Mouse (Mus musculus): ENCODE data around the gene Kcnip4.

Kcnip4 gene

DNA sequence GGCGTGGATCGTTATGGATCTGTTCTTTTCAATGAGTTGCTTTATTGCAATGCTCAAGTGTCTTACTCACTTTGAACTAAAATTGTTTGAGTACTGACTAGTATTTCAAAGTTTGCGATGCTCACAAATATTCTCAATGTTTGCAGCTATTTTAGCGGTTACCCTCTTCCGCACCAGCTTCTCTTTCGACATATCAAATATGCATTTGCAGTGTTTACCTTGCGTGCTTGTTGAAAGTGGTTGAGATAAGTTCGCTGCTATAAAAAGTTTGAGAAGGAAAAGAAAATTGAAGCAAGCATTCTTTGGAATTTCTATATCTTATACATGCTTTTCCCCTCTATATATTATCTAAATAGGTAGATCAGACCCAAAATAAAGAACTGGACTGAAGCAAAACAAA lies 634.5 kb downstream of the Kcnip4 start:
- no peak for DNase-seq (ENCODE audit: low read depth, low spot score)

DNA sequence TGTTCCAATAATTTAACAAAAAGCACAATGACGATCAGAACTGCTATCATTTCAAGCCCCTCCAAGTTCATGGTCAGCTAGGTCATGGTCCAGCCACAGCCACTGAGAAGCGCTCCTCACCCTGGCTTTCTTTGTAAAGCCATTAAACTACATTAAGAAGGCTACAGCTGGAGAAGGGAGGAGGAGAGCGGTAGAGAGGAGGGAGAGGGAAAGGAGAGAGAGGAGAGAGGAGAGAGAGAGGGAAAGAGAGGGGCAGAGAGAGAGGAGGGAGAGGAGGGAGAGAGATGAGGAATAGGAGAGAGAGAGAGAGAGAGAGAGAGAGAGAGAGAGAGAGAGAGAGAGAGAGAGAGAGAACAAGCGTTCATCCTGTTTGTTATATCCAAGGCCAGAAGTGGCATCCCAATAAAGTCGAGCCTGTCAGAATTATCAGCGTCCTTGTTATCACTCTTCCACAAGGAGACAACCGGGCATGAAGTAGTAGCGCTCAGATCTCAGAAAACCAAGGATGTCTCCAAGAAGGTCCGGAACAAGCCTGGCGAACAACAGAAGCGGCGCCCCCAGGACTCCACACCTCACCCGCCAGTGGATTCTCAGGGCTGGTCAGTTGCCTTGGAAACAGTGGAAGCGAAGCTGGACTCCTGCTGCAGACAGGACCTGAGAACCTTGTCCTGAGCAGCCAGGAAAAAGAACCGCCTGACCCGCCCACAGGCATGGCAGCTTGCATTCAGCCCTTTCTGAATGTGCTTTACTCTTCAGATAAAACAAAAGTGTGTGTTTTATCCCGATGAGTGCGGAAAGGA lies 635.1 kb downstream of the Kcnip4 start:
- DNase-seq (ENCODE audit: low read depth, low spot score), result no peak

DNA sequence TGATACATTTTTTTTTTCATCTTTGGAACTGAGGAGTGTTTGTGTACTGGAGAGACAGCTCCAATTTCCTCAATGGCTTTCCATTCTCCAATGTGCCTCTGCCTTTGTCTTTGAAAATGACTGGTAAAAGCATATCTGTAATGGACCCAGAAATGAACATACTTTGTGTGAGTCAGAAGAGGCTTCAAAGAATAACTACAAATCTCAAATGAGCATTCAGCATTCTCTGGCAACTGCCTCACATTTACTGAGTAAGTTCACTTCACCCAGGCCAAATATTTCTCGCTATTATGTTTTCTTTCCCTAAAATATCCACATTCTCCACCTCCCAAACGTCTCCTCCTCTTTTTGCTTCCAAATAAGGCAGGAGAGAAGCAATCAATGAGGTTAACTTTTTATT lies 646.6 kb downstream of the Kcnip4 start:
- DNase-seq (ENCODE audit: low read depth, low spot score), result no peak

DNA sequence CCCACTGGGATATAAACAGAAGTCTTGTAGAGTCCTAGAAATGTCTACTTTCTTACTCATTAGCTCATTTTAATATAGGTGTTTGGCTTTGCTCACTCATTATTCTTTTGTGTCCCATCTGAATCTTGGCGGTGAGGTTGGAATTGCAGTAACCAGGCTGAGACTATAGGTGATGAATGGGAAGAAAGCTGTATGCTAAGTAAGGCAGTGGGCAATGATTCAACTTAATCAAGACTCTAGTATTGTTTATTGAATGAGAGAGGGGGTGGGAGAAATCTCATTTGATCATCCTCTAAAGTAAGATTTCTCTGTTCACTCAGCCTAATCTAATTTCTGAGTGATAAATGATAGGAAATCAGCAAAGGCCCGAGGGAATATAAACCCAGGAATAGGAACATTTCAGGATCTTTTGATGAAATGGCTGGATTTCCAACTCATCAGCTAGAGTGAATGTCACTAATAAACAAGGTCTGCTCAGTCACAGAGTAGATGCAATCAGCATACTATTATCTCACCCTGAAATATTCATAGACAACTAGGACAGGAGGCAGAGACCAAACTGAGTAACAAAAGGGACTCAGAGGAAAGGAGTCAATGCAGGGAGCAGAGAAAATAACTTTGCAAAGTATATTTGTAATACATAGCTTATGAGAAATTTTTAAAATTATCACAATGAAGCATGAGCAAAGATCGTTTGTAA lies 660.3 kb downstream of the Kcnip4 start:
- no peak for DNase-seq (ENCODE audit: low read depth, low spot score)

DNA sequence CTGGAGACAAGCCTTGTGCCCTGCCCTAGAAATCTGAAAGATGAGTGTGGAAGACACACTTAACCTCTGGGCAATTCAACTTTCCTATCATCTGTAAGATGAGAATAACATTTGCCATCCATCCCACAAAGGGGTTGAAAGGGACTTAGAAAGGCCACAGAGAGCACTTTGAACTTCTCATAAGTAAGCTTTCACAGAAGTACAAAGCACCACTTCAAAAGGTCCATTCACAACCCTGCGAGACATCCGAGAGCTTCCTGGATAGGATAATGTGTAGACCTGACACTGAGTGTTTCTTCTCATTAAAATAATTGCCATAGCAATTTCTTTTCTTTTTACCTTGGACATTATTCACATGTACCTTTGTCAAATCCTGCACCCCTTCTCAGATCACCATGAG lies 683.7 kb downstream of the Kcnip4 start:
- no peak for DNase-seq (ENCODE audit: low read depth, low spot score)

DNA sequence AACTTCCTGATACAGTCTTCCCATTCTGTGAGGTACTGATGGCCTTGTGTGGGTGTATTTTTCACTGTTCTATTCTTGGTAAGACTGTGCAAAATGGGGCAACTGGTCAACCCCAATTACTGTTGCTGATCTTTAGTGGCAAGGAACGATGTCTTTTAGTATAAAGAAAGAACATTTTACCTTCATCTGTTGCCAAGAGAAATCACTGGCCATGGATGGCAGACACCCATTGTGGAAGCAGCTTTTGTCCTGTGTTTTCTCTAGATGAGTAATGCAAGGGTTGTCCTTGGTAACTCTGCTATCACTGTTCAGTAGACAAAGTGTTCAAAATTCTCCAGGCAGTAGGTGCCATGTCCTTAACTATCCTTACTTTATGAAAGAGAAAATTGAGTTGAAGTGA lies 729.2 kb downstream of the Kcnip4 start:
- no peak for DNase-seq (ENCODE audit: low read depth, low spot score)

DNA sequence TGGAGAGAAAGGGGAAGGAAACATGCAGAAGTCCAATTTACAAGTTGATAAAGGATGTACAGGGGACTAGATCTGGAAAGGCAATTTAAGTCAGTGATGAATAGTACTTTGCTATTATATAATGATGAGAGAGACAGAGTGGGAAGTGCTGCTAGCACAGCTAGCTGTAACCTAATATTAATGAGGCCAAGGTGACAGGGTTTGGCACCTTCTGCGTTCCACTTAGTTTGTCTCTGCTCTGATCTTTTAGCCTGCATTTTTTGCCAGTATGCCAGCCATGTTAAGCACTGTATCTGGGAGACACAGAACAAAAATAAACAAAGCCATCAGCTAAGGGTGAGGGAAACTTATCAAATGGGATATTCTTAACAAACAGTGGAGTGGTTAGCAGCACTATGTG lies 745.3 kb downstream of the Kcnip4 start:
- DNase-seq (ENCODE audit: low read depth, low spot score), result no peak

DNA sequence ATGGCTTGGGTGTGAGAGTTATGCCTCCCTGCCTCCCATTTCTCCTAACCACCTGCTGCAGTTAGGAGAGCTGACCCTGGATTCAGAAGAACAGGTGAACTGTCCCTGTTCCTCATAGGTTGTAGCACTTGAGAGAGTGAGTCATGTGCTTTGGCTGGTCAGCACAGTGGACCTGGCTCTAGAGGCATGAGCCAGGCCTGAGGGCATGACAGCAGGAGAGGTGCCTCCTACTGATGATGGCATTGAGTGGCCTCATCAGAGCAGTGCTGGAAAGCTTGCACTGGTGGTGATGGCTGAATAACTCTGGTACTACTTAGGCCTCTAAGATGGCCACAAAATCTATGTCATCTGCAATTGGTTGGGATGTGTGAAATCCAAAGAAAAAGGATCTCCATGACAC lies 776.1 kb downstream of the Kcnip4 start:
- no peak for DNase-seq (ENCODE audit: low read depth, low spot score)

DNA sequence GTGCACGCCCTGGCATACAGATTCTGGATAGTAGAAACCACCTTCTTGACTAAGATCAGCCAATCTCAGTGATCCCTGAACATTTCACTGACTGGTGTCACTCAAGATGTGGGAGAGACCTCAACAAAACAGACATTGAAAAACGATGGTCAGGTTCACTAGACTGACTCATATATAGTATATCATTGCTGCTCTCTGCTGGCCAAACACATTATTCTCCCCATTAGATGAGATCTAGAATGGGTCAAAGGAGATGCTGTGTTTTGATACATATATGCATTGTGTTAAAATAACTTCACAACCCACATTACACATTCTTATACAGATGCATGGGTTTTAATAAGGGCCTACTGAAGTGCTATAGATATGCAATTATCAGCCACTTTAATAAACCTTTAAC lies 787.1 kb downstream of the Kcnip4 start:
- DNase-seq (ENCODE audit: low read depth, low spot score), result peak; percentile 3

DNA sequence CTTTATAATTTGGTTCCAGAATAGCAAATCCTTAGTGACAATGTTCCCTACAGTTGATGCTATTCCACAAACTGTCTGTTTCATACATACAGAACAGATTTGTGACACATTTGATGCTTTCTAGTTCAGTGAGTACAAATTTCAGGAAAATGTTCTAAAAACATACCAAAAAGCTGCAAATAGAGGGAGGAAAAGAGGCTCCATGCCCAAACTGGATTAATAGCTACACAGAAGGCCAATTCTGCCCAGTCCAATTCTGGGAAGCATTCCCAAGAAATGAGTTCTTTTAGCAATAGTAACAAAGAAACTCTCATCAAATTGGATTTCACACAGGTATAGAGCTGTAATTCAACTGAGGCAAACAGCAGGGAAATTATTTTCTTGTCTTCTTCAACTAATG lies 806.5 kb downstream of the Kcnip4 start:
- no peak for DNase-seq (ENCODE audit: low read depth, low spot score)

DNA sequence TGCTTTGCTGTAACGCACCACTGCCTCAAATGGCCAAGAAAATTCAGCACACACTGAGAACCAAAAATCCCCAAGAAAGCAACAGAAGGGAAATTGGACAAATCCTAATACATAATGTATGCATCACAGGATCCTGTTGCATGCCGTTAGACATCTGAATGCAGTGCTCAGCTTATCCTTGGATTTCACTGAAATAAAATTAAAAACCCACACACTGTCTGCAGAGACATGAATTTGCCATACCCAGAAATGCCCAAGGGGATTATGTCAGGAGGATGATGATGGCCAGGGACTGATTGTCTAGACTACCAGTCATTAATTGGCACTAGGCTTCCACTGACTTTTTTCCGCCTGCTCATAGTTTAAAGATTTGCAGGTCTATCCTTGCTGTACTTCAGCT lies 818.7 kb downstream of the Kcnip4 start:
- DNase-seq (ENCODE audit: low read depth, low spot score), result no peak

DNA sequence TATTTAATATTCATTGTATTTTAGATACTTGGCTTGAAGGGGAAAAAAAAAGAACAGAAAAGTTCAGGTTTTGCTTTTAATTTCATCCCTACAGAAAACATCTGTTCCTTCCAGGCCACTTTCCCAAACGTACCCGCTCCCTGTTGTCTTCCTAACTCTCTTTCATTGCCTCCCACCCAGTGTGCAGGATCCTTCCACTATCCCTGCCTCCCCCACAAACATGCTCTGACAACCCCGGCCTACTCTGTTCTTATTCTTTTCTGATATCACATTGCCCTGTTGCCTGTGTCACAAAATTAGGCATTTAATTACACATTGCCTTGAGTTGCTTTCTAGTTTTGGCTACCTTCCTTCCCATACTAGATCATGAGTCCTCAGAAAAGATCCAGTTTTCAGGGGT lies 837.6 kb downstream of the Kcnip4 start:
- no peak for DNase-seq (ENCODE audit: low read depth, low spot score)

DNA sequence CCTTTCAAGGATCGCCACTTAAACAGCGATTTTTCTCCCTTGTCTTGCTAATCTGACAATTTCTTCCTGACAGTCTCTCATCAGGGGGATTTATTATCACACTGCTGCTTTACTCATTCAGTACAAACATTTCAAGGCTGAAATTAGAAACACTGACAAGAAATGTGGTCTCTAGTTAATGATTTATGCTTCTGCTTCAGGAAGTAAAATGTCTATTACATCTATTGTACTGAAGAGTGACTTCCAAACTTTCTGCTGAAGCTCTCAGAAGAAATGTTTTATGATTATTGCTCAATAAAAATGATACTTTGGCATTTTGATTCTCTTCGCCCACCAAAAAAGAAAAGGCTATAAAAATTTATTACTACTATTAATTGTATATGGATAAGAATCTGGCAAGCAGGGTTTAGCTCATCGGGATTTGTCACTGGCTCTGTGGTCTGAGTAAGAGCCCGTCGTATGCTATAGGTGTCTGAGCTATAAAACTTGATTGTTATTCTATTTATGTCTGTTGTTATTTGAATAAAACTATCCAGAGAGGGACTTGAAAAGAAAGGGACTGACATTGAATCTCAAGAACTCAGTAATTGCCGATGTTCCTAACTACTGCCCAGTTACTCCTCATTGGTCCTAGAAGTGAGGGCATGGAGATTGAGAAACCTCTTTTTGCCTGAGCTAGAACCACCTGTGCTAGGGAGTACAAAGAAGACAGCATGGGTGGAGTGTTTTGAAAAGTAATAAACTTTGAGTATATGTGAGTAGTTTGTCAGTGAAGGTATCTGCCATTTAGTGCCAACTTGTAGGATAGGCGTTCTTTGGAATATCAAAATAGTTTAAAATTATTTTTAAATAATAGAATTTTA lies 844.7 kb downstream of the Kcnip4 start:
- no peak for DNase-seq (ENCODE audit: low read depth, low spot score)

DNA sequence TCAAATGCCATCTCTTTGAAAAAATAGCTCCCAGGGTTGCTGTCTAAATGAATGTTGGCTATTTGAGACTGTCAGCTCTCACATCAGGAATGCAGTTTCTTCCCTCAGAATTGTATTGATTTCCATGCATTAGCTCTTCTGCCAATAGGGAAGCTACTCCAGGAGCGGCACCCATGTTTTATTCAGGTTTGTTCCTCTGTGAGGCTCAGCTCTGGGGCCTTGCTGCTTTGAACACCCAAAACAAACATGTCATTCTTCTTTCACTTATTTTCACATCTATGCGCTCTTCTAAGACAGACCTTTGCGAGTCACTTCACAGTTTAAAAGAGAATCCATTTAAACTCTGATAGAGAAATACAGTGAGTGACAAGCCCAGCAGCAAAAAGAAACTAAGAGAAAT lies 862.2 kb downstream of the Kcnip4 start:
- DNase-seq (ENCODE audit: low read depth, low spot score), result no peak

DNA sequence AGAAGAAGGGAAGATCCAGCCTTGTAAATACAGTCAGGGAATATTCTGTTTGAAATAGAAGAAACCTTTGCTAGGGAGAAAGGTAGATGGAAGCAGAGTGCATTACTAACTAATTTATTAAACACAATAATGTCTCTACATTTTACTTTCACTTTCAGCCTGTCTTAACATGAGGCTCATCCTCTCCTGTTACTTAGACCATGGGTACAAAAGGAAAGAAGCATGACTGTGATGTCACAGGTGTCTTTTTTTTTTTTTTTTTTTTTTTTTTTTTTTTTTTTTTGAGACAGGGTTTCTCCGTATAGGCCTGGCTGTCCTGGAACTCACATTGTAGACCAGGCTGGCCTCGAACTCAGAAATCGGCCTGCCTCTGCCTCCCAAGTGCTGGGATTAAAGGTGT lies 864.7 kb downstream of the Kcnip4 start:
- no peak for DNase-seq (ENCODE audit: low read depth, low spot score)

DNA sequence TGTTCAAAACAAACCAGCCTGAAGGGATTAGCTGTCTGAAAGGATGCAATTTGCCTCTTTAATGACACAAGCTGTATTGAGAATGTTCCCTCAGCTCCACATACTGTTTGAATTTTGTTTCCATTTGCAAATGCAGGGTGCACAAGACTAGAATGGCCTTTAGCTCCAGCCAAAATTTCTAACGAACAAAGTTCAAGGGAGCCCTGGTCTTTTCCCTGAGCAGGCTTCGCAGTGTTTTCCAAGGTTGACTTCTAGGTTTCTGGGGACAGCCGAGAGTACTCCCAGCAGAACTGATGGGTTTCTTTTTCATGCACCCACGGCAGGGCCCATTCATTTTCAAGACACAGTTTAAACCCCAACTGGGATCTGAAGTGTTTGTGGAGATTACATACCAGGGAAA lies 874.2 kb downstream of the Kcnip4 start:
- DNase-seq (ENCODE audit: low read depth, low spot score), result no peak

DNA sequence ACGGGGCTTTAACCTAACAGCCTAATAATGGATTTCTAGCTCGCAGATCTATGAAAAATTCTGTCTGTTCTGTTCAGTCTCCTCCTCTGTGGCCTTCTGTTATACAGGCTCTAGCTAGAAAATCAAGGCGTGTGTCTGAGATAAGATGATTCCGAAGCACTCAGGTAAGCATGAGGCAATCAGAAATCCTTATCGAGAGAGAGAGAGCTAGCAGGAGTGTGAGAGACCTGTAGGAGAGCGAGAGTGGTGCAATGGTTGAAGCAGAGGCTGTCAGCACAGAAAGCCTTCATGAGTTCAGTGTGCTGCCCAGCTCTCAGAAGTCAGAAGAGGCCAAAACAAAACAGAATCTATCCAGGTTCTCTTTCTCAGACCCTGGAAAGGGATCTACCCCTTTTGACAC lies 888.0 kb downstream of the Kcnip4 start:
- no peak for DNase-seq (ENCODE audit: low read depth, low spot score)

DNA sequence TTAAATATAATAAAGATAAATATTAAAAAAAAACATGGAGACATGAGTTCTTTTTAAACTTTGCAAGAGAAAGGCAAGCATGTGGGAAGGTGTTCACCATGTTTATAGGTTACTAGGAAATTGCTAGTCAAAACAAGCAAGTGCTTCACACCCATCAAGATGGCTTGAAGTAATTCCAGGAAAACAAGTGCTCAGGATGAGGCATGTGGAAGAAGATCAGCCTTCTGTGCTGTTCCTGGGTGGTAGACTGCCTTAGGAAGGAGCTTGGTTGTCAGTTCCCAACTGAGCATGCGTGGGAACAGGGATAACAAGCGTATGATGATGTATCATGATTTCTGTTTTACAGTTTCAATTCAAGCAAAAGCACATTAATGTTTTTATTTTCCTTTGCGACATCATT lies 891.1 kb downstream of the Kcnip4 start:
- DNase-seq (ENCODE audit: low read depth, low spot score), result no peak

DNA sequence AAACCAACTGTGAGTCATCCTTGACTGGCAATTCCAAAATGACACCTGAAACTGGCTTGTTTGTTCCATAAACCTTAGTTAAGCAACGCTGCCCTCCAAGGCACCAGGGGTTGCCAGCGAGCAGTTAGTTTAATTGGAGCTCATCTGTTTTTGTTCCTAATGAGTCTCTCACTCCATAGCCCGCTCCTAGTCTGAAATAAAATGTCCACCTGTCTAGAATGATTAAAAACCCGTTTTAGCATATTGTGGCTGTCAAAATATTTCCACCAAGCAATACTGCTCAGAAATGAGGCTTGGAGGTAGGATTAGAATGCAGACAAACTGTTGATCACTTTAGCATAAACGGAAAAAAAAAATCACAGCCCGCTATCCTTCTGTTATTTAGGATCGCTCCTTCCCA lies 901.3 kb downstream of the Kcnip4 start:
- no peak for DNase-seq (ENCODE audit: low read depth, low spot score)

DNA sequence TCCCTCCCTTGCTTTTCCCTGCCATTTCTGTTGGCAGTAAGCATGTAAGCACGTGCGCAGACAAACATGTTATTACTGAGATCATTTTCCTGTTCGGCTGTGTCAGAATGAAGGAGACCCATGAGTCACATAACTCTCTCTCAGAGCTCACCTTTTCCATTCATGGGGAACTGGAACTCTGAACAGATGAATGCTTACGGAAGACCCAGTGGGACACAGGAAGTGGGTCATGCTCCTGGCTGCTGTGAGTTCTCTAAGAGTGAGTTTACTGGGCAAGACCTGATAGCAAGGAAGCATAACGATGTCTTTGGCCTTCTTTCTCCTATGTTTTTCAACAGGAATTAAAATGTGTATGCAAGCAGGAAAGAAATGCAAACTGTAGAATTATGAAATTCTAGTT lies 917.8 kb downstream of the Kcnip4 start:
- no peak for DNase-seq (ENCODE audit: low read depth, low spot score)

DNA sequence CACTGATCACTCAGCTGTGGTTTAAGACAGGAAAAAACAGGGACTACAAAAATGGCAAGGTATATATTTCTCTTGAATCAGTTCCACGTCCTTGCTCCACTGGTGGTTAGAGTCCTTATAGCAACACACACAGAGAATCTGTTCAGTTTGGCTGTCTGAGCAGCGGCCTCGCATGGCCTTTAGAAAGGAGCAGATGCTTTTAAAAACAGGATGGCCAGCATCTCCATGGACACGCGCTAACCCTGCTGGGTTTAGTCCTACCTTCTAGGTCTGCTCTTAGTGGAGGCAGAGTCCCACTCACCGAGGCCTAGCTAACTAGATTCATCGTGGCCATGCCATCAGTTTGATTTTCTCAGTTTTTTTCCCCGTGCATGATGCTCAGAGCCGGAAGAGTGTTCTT lies 918.4 kb downstream of the Kcnip4 start:
- DNase-seq (ENCODE audit: low read depth, low spot score), result no peak

DNA sequence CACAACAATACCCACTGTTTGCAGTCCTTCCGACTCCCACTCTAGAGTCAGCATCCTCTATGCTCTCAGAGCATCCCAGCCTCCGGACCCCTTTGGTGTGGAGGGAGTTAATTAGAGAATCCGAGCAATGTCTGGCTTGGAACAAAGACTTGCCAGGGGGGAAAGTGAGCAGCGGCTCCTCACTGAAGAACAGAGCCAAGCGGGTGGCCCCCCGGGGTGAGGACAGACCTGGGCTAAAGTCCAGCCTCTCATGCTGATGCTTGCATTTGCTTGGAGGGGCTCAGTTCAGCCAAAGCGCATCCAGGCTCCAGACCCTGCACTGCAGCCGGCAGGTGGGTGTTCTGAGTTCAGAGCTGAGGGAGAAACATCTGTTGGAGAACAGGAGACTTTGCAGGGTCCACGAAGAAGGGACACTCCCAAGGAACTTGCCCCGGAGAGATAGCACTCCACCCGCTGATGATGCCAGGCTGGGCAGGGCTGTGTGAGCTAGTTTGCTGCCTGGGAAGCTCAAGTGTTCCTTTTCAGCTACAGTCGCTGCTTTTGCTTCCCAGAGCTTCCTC lies 925.1 kb downstream of the Kcnip4 start:
- DNase-seq (ENCODE audit: low read depth, low spot score), result no peak
